Mouse (Mus musculus): ENCODE measurements around the gene Tmem233.

The Tmem233 gene

DNA sequence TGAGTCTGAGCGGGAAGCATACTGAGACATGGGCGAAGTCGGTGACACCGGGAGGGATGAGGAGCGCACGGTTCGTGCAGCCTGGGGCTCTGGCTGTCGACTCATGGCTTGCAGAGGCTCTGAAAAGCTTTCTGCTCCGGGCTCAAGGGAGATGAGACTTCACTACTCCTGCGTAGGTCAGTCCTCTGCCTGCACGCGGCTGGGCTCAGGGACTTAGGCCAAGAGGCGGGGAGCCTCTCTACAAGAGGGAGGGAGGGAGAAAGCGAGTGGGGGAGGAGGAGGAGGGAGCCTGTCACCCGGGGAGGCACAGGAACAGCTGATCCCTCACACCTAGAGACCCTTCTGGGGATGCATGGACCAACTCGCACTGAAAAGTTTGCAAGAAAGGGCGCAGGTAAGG is at the start of gene Tmem233:
Gene Tmem233 (minus strand): TSS at position 164 of the 400 bp plus-strand sequence.
- peak; percentile 13 for DNase-seq (ENCODE audit: low spot score)

DNA sequence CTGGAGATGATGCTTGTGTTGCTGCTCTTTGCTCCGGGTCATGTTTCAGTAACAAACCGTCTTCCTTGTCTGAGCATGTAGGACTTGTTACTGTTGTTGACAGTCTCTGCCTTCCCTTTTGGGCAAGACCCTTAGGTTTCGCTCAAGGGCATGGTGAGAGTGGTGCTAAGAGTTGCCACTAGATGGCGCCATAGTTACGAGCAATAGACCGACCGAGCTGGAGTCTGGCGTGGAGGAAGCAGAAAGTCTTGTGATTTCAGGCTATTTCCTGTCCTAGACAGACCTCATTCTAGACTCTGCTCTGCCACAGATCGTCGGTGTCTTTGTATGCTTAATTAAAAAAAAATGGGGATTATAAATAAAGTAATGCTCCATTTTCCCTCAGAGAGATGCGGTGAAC is 40.3 kb upstream of the Tmem233 start:
- peak; percentile 95 for DNase-seq (ENCODE audit: low spot score)

DNA sequence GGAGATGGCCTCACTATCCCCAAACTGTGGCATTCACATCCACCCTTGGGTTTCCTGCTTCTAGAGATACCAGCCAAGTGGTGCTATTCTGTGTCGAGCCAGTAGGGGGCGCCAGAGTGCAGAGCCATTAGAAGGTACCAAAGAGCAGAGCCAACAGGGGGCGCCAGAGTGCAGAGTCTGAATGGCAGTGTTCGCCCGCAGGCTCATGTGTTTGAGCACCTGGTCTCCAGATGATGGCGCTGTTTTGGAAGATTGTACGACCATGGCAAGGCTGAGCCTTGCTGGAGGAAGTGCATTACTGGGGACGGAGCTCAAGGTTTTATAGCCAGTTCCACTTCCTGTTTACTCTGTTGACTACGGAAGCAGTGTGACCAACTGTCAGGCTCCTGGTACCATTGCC is 33.5 kb upstream of the Tmem233 start:
- DNase-seq (ENCODE audit: low spot score), result peak; percentile 54

DNA sequence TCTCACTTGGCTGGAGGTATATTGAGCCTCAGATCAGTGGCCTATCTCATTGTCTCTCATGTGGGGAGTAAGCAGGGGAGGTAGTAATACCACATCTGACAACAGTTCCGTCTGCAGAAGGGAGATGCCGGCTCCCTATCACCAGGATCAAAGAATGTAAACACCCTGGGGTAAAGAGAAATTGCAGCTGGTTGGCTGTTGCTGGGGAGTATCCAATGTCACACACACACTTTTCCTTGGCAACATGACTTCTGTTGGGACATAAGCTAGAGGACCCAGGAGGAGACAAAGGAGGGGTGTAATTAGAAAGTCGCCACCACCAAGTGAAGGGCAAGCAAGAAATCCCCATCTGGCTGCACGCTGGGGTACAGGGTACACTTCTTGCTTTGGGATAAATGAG is 33.1 kb upstream of the Tmem233 start:
- no peak for DNase-seq (ENCODE audit: low spot score)

DNA sequence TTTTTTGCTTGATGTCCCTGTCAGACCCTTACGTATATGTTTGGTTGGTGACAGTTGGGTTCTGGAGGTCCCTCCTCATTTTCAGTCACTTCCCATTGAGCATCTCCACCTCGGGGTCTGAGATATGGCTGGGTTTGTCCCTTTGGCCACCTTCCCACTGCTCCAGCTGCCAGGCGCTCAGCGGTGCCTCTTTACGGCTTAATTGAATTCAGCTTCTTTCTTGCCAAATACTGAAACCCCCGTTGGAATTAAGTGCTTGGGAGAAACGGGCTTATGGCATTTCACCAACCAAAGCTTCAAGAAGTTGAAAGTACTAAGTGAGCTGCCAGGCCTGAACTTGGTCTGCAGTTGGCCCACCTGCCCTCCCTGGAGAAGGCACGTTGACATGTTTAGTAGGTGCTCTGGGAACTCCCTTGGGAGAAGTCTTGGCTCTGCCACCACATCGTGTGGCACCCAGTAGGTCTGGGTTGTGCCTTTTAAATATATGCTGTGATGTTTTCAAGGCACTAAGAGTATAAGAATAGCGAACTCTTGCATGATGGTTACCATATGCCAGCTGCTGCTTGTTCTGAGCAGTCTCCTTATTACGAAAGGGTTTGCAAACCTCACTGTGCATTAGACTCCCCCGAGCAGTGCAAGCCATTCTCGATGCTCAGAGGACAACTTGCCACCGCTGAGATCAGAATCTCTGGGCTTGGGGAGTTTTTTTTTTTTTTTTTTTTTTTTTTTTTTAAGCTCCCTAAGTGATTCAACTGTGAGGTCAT is 32.2 kb upstream of the Tmem233 start:
- no peak for DNase-seq (ENCODE audit: low spot score)

DNA sequence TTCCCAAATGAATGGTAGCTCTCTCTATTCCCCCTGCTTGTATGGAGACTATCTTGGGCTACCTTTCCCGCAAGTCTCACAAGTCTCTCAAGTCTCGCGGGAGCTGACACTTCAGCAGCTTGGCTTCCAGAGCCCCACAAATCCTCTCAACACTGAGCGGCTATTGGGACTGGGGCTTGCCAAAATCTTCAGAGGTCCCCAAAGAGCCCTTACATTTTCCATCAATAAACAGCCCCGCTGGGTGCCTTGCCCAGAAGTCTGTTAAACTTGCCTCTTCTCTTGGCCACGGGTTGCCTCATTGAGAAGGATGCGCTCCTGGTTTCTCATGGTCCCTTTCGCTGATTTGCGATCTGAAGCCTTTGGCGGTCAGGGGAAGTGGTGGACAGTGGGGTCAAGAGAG is 25.6 kb upstream of the Tmem233 start:
- no peak for DNase-seq (ENCODE audit: low spot score)

DNA sequence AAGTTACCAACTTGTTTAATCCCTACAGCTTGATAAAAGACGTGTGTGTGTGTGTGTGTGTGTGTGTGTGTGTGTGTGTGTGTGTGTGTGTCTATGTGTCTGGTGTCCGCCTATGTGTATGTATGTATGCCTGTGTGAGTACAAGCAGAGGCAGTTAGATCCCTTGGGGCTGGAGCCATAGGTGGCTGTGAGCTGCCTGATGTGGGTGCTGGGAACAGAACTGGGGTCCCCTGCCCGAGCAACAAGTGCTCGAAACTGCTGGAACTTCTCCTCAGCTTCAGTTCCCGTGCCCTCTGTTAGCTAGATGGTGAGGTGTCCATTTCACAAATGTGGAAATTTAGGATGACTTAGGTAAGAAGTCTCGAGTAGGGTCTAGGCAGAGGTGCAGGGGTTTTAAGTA is 1.2 kb upstream of the Tmem233 start:
- no peak for DNase-seq (ENCODE audit: low spot score)

DNA sequence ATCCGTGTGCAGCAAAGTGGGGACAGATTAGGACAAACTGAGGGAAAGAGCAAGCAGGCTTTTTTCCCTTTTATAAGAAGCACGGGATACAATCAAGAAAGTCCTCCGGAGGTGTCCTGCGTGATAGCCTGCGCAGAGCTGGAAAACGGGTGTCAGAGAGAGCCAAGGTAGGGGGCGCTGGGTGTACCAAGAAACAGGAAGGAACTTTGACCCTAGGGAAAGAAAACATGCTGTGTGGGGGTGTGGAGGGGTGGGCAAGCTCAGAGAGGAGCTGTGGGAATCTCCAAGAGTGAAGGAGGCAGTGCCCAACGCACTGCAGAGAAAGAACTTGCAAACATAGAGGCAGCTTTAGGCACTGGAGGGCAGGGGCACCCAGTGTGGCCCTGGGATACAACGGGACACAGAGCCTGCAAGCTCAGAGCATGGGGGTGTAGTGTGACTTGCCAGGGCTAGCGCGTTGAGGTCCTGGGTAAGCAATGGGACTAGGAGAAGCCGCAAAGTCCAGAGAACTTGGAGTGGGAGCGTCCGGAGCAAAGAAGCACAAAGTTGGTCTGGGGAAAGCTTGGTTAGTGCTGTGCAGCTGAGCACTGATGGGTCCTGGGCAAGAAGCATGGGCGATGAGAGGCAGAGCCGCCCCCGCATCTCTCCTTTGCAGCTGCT is 673 bp downstream of the Tmem233 start:
- DNase-seq (ENCODE audit: low spot score), result no peak

DNA sequence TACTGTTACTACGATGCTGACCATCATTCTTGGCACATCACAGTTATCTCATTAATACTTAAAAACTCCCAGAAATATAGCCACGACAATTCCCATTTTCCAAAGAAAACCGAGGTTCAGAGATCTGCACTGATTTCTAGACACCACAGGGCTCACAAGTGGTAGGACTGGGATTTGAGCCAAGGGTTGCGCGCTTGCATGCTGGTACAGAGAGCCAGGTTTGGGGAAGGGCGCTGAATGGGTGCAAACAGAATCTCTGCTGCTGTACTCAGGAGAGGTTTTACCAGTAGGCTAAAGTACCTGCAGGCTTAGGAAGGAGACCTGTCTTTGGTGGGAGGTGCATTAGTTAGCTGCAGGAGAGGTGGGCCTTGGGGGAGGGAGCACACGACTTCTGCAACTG is 1.4 kb downstream of the Tmem233 start:
- no peak for DNase-seq (ENCODE audit: low spot score)

DNA sequence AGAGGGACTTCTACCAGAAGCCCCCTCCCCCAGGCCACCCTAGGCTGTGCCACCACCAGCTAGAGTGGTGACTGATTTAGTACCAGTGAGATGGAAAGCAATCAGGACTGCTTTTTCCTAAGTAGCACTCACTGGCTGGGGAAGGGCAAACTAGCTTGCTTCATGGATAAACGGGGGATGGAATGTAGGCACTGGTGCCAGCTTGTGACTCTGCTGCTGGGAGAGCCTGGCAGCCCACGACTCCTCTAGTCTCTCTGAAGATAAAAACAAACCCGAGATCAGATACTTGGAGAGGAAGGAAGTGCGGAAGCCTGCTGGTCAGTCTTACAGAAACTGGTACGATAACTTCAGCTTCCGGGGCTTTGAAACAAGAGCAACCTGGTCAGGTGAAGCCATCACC is 2.3 kb downstream of the Tmem233 start:
- no peak for DNase-seq (ENCODE audit: low spot score)

DNA sequence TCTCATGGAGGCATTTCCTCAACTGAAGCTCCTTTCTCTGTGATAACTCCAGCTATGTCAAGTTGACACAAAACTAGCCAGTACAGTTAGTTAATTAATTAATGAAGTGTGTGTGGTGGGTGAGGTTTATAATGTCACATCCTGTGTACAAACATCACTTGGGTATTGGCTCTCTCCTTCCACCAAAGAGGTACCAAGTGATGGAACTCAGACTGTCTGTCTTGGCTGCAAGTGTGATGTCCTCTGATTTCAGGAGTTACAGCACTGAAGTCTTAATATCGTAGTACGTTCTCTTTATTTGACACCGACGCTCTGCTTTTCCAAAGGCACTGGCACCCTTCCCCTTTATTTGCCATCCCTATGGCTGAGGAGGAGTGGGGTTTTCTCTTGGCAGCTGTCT is 13.4 kb downstream of the Tmem233 start:
- DNase-seq (ENCODE audit: low spot score), result no peak

DNA sequence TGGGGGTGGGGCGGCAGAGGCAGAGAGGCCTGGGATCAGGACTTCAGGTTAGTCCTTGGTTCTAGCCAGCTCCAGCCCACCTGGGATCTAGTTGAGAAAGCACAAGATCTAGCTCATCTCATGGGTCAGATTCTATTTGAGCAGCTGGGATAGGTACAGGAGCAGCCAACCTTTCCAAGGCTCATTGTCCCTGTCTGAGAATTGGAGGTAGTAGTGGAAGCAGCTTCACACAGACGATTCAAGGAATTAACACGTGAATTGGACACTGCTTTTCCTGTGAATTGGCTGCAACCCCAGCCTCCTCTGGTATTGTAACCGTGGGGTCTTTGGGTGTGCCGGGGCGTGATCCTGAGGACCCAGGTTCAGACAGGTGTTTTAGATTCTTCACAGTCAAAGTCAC is 30.2 kb downstream of the Tmem233 start:
- no peak for DNase-seq (ENCODE audit: low spot score)

DNA sequence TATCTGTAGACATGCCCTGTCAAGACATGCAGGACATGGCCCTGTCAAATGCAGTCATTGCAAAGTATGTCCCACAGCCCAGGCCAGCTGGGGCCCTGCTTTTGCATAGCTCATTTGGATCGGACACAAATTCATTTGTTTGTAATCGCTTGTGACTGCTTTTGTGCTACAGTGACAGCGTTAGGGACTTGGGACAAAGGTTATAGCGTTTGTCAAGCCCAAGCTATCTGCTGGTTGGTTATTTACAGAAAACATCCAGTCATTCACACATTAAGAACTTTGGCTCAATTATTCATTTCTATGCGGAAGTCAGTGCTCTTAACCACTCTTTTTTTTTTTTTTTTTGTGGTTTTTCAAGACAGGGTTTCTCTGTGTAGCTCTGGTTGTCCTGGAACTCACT is 30.9 kb downstream of the Tmem233 start:
- no peak for DNase-seq (ENCODE audit: low spot score)

DNA sequence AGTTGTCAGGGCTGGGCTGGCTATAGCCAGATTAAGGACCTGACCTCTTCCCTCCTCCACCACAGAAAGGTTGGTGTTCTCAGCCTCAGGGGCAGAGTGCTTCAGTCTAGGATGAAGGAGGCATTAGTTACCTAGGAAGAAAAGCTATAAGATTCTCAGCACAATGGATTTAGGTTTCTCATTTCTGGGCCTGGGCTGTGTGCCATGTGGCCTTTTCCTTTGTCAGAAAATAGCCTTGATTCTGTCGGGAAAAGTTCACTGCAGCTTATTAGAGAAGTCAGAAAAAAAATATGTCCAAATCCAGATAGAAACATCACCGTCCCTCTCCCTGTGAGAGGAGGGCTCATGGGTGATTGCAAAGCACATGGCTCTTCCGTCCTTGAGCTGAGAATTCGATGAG is 33.2 kb downstream of the Tmem233 start:
- no peak for DNase-seq (ENCODE audit: low spot score)

DNA sequence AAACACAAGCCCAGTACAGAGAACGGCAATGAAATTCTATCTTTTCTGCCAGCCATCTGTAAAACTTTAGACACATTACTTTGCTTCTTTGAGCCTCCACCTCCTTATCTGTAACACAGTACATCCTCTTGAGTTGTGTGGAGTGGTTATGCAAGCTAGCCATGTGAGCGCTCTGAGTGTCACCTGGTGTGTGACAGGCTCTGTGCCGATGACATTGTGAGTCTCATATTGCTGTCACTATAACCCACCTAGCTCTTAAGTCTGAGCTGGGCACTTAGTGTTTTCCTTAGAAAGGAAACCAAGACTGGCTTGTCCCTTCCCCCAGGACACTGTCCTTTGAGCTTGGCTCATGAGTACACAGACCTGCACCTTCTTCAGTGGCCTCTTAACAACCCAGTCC is 34.7 kb downstream of the Tmem233 start:
- DNase-seq (ENCODE audit: low spot score), result no peak

DNA sequence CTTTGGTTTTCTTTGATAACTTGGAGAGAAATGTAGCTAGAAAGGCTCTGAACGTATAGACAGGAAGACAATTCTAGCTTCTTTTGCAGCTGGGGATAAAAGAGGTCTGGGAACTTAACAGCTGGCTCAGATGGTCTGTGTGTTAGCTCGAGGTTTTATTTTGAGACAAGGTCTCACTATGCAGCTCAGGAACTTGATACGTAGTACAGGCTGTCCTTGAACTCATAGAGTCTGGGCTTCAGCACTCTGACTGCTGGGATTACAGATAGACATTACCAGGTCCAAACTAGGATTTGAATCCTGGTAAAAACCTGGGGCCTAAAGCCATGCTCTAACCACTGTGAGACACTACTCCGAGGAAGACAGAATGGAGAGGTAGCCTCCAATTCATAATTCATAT is 36.8 kb downstream of the Tmem233 start:
- no peak for DNase-seq (ENCODE audit: low spot score)

DNA sequence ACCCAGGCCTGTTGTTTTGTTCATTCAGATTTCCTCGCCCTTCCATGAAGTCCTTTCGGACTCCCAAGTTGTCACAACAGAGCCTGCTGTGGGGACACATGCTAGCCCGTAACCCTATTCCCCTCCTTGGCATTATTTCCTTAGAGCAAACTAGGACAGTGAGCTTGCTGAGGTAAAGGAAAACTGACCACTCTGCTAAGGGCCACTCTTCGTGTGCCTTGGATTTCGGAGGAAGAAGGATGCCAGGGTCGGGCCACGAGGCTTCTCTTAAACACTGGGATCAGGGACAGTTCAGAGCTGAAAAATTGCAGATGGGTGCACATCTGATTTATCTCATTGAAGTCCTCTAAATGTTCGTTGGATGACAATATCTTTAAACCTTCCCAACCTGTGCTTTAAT is 37.5 kb downstream of the Tmem233 start:
- DNase-seq (ENCODE audit: low spot score), result no peak

DNA sequence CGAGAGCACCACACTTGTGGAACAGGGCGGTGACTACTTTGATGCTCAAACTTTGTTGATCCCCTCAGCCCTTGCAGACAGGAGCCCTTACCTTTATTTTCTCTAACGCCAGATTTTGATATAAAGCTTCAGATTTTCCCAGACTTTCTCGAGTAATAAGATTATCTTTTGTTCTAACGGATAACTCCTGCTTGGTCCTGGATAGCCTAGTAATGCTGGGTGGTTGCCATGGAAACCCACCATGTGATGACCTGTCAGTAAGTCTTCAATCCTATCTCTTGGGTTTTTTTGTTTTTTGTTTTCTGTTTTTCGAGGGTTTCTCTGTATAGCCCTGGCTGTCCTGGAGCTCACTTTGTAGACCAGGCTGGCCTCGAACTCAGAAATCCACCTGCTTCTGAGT is 40.8 kb downstream of the Tmem233 start:
- DNase-seq (ENCODE audit: low spot score), result no peak

DNA sequence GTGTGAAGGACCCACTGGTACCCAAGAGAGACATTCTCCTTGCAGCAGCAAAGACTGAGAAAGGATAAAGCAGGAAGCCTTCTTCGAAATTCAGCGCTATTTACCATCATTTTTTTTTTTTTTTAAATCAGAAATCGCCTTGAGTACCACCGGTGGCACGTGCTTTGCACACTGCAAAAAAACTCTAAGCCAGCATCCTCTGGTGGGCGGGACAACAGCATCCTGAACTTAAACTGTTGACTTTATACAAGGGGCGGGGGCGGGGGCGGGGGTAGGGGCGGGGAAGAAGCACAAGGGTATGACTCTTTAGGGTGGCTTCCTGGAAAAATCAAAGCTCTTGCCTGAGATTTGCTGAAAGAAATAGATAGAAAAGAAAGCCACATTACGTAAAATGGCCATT is 43.3 kb downstream of the Tmem233 start:
- no peak for DNase-seq (ENCODE audit: low spot score)

DNA sequence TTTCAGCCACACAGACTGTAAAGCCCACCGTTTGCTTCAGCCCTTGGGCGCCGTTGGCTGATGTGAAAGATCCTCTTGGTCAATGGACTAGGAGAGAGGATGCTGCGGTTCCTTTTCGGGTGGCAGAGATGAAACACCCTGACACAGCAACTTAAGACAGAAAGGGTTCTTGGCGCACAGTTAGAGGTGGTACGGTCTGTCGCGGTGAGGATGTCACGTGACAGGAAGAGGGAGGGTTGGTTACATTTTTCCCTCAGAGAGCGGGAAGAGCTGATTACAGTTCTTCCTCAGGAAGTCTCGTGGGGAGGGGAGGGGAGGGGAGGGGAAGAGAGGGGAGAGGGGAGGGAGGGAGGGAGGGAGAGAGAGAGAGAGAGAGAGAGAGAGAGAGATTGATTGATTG is 45.3 kb downstream of the Tmem233 start:
- no peak for DNase-seq (ENCODE audit: low spot score)

DNA sequence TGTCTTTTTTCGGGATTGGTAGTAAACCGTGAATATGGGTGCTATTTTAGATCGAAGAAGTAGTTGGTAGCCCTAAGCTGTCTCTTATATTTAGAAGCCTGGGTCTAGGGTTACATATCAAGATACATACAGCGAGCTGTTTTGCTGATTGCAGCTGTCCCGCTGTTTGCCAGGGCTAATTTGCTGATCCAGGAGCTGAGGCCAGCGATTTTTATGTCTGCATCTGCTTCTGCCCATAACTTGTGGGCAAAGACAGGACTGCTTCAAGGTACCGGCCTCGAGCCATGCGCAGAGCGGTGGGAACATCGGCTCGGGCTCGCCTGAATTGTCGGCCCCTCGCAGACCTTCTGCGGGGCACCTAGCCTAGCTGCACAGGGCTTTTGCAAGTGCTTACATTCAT is 46.6 kb downstream of the Tmem233 start:
- no peak for DNase-seq (ENCODE audit: low spot score)

DNA sequence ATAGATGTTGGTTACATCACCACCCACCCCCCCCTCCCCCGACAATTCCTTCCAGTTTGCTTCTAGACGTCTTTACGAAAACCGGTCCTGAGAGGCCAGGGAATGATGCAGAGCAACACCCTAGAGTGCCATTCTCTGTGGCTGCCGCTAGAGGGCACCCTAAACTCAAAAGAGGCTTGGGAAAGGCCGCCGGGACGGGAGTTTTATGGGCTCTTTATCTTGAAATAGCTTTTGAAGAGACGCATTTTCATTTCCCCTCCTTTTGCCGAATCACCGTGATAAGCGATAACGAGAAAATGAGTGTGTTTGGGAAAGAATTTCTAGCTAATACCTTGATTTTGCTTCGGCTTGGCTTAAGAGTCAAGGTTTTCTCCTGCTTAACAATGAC is 51.9 kb downstream of the Tmem233 start:
- peak; percentile 84 for DNase-seq (ENCODE audit: low spot score)

DNA sequence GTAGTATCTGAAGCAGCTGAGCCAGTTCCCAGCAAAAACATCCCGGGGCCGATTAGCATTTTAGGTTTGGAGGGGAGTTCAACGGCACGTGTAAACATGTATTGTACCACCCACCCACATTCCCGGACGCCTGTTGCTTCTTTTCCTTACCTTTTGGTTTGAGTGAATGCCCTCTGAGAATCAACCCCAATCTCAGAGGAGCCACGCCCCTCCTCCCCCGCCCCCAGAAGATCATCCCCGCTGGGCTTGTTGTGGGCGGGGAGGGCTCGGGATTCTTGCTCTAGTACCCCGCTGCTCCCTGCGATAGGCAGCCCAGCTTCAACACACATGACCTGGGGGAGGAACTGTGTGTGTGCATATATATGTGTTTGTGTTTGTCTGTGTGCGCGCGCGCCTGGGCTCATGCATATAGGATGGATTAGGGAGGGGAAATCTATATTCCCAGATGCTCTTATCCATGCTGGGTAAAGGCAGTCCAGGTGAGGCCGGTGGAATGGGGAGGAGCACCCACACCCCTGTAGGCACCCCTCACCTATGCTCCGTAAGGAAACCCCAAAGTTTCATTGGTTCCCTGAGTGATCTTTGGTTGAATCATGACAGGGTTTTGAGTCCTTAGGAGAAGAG is 52.4 kb downstream of the Tmem233 start:
- no peak for DNase-seq (ENCODE audit: low spot score)

DNA sequence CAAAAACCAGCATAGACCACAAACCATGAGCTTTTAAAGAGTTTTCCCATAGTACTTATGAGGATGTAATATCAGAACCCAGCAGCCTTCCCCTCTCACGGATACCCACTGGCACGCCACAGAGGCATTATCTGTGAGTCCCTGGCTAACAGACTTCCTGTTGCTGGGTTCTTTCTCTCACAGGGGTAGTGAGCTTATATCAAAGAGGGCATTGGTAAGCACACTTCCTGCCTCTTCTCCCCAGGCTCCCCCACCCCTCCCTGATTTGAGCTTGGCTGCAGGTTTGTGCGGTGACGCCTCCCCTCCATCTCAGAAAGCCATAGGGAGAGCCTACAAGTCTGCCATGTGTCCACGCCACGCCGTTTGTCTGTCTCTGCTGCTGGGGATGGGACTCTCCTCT is 54.0 kb downstream of the Tmem233 start:
- no peak for DNase-seq (ENCODE audit: low spot score)
